Mouse (Mus musculus): ENCODE results near the gene Cap2. TPM values are rescaled to one million over a fixed set of nuclear protein-coding genes. Genes with fewer than 3 reads are reported as not detected.

Gene Cap2
- polyA plus RNA-seq, 1 experiment from 2014 or later, result 6.6 TPM

GRCm38 (mm10) chr13:46653671-46654070 is 152.0 kb downstream of the Cap2 start:
- DNase-seq (ENCODE audit: low spot score) (no peak), ATAC-seq (ENCODE audit: low FRiP score, low TSS enrichment) (no peak)
- H3K27me3 ChIP-seq (ENCODE audit: control insufficient read depth, insufficient read depth, low read length), result no peaks in the 10 kb centered on the region
- H3K27ac ChIP-seq (replicated peaks), result no peak overlapping the region
- H3K9ac ChIP-seq (ENCODE audit: low read length), result no peak overlapping the region
- whole genome bisulfite sequencing, result 57% methylated on average over 4 of the region's 4 CpGs
- H3K4me1 ChIP-seq (replicated peaks; ENCODE audit: control insufficient read depth, insufficient read depth), result no peaks in the 10 kb centered on the region
- no peak for TF ChIP-seq EP300 (optimal IDR thresholded peaks at IDR 0.05)
- TF ChIP-seq CTCF (IDR thresholded peaks at IDR 0.05; ENCODE audit: low read depth), result no peak
- H3K9me3 ChIP-seq (ENCODE audit: control insufficient read depth, low read length), result no peaks in the 10 kb centered on the region
- H3K36me3 ChIP-seq (ENCODE audit: control insufficient read depth, insufficient read depth, low read length), result no peaks in the 10 kb centered on the region
- no peak overlapping the region for H3K4me2 ChIP-seq (replicated peaks; ENCODE audit: low read depth)
- no peak overlapping the region for H3K4me3 ChIP-seq (ENCODE audit: low read depth, low read length)

- no peak overlapping the region for H3K9ac ChIP-seq (ENCODE audit: low read length)
- 89% methylated on average over 5 of the region's 5 CpGs for WGBS
- ATAC-seq (ENCODE audit: low FRiP score, low TSS enrichment), result no peak
- H3K36me3 ChIP-seq (ENCODE audit: control insufficient read depth, insufficient read depth, low read length), result no peaks in the 10 kb centered on the region
- H3K27ac ChIP-seq (replicated peaks), result no peak overlapping the region
- H3K4me2 ChIP-seq (replicated peaks; ENCODE audit: low read depth), result no peak overlapping the region
- no peak for TF ChIP-seq EP300 (optimal IDR thresholded peaks at IDR 0.05)
- TF ChIP-seq CTCF (IDR thresholded peaks at IDR 0.05; ENCODE audit: low read depth), result no peak
- no peak overlapping the region for H3K4me3 ChIP-seq (ENCODE audit: low read depth, low read length)
- no peaks in the 10 kb centered on the region for H3K4me1 ChIP-seq (replicated peaks; ENCODE audit: control insufficient read depth, insufficient read depth)
- H3K9me3 ChIP-seq (ENCODE audit: control insufficient read depth, low read length), result no peaks in the 10 kb centered on the region
- H3K27me3 ChIP-seq (ENCODE audit: control insufficient read depth, insufficient read depth, low read length), result no peaks in the 10 kb centered on the region
- DNase-seq (ENCODE audit: low spot score), result no peak
These were observed 152.9 kb downstream of the Cap2 start for GRCm38 (mm10) chr13:46654566-46654965.

DNA sequence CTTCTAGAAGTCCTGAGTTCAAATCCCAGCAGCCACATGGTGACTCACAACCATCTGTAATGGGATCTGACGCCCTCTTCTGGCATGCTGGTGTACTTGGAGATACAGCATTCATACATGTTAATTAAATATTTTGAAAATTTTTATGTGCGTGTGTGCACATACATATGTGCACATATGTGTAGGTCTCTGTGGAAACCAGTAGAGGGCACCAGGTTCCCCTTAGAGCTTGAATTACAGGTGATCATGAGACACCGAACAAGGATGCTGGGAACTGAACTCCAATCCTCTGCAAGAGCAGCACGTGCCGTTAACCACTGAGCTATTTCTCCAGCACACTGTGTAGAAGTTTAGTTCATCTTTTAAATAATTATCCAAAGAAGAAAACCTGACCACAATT is 157.6 kb downstream of the Cap2 start:
- Histone ChIP-seq H3K27me3 (ENCODE audit: control insufficient read depth, insufficient read depth, low read length) (no peaks in the 10 kb centered on the region), H3K4me1 (replicated peaks; ENCODE audit: control insufficient read depth, insufficient read depth) (no peaks in the 10 kb centered on the region), H3K36me3 (ENCODE audit: control insufficient read depth, insufficient read depth, low read length) (no peaks in the 10 kb centered on the region), H3K9me3 (ENCODE audit: control insufficient read depth, low read length) (no peaks in the 10 kb centered on the region), H3K27ac (replicated peaks) (no peak overlapping the region), H3K4me2 (replicated peaks; ENCODE audit: low read depth) (no peak overlapping the region), H3K9ac (ENCODE audit: low read length) (no peak overlapping the region), H3K4me3 (ENCODE audit: low read depth, low read length) (no peak overlapping the region)
- DNase-seq (ENCODE audit: low spot score) (no peak), ATAC-seq (ENCODE audit: low FRiP score, low TSS enrichment) (no peak)
- WGBS, result 86% methylated on average over 5 of the region's 5 CpGs
- TF ChIP-seq EP300 (optimal IDR thresholded peaks at IDR 0.05), result no peak
- TF ChIP-seq CTCF (IDR thresholded peaks at IDR 0.05; ENCODE audit: low read depth), result peak; percentile 21

DNA sequence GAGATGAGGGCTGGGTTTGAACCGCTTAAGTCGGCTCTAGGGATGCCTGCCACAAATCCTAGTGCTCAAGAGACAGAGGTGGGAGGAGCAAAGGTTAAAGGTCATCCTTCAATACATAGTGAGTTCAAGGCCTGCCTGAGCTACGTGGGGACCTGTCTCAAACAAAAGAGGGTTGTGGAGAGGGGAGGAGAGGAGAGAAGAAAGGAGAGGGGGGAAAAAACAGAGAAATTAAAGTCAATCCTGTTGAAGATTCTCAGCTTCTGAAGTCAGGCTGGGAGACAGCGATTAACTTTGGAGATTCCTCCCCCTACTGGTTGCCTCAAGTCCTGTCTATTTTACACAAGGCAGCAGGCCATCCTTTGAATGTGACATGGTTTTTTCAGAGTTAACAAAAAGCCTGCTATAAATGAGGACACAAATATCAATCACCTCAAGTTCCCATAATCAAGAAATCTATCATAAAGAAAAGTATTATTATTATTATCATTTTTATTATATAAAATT is 161.9 kb downstream of the Cap2 start:
- Histone ChIP-seq H3K4me3 (ENCODE audit: low read depth, low read length) (no peak overlapping the region), H3K36me3 (ENCODE audit: control insufficient read depth, insufficient read depth, low read length) (no peaks in the 10 kb centered on the region), H3K4me2 (replicated peaks; ENCODE audit: low read depth) (no peak overlapping the region), H3K4me1 (replicated peaks; ENCODE audit: control insufficient read depth, insufficient read depth) (no peaks in the 10 kb centered on the region), H3K27ac (replicated peaks) (no peak overlapping the region), H3K9me3 (ENCODE audit: control insufficient read depth, low read length) (no peaks in the 10 kb centered on the region), H3K9ac (ENCODE audit: low read length) (no peak overlapping the region), H3K27me3 (ENCODE audit: control insufficient read depth, insufficient read depth, low read length) (no peaks in the 10 kb centered on the region)
- 38% methylated on average over 4 of the region's 4 CpGs for WGBS
- no peak for TF ChIP-seq EP300 (optimal IDR thresholded peaks at IDR 0.05)
- peak; percentile 79 for TF ChIP-seq CTCF (IDR thresholded peaks at IDR 0.05; ENCODE audit: low read depth)
- DNase-seq (ENCODE audit: low spot score), result no peak
- no peak for ATAC-seq (ENCODE audit: low FRiP score, low TSS enrichment)

DNA sequence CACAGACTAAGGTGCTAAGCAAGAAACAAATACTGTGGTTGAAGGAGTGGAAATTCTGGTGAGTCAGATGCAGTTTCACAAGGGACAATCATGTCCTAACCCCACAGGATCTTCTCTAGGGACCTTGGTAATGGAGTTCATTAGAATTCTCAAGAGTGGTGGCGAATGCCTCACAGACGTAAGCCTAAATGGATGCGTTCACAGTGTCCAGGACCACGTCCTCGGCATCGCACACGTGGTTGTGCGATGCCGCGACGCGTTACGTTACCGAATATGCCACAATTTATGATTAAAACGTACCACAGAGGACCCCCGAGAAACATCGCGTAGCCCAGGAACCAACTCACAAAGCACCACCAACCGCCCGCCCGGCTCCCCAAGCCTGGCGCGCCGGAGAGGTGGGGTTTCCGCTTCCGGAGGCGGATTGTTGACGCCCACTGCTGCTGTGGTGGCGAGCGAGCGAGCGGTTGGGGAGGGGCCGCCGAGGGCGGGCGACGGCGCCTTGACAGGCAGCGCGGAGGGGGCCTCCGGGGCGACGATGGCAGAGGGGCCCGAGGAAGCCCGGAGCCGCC is 167.5 kb downstream of the Cap2 start, which contains the start of gene Fam8a1:
Gene Fam8a1, plus strand, starts transcription at position 475 of the 572 bp plus-strand sequence.
- peak; percentile 96 for ATAC-seq (ENCODE audit: low FRiP score, low TSS enrichment)
- Histone ChIP-seq H3K36me3 (ENCODE audit: control insufficient read depth, insufficient read depth, low read length) (0 out of 2 replicates have a peak, but pooled peaks cover 3% of the 10 kb centered on the region), H3K27ac (replicated peaks) (peak within 1 kb of the TSS; percentile 85), H3K4me3 (ENCODE audit: low read depth, low read length) (peak within 1 kb of the TSS; percentile 96), H3K4me2 (replicated peaks; ENCODE audit: low read depth) (peak within 1 kb of the TSS; percentile 86), H3K27me3 (ENCODE audit: control insufficient read depth, insufficient read depth, low read length) (no peaks in the 10 kb centered on the region), H3K9ac (ENCODE audit: low read length) (peak within 1 kb of the TSS; percentile 91), H3K9me3 (ENCODE audit: control insufficient read depth, low read length) (no peaks in the 10 kb centered on the region), H3K4me1 (replicated peaks; ENCODE audit: control insufficient read depth, insufficient read depth) (no peaks in the 10 kb centered on the region)
- TF ChIP-seq EP300 (optimal IDR thresholded peaks at IDR 0.05), result no peak
- TF ChIP-seq CTCF (IDR thresholded peaks at IDR 0.05; ENCODE audit: low read depth), result peak; percentile 1; the same call in 1 of the 2 replicates
- WGBS, result 1% methylated on average over 45 of the region's 46 CpGs
- peak; percentile 94 for DNase-seq (ENCODE audit: low spot score)

DNA sequence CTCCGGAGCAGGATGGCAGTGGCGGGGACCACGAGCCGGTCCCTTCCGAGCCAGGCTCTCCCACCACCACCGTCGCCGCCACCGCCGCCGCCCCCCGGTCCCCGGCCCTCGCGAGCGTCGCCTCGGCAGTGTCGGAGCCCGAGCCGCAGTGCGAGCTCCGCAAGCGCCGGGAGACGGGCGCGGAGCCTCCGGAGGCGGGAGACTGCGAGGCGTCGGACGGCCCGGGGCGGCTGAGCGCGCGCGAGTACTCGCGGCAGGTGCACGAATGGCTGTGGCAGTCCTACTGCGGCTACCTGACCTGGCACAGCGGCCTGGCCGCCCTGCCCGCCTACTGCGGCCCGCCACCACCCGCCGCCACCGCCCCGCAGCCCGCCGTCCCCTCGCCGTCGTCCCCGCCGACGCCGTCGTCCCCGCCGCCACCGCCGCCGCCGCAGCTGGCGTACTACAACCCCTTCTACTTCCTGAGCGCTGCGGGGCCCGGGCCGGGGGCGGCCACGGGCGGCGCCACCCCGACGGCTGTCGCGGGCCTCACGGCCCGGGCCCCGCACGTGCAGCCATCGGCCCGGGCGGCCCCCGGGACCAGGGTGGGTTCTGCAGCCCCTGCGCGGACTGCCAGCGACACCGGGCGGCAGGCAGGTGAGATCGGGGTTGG is 168.1 kb downstream of the Cap2 start:
- Histone ChIP-seq H3K27me3 (ENCODE audit: control insufficient read depth, insufficient read depth, low read length) (no peaks in the 10 kb centered on the region), H3K4me2 (replicated peaks; ENCODE audit: low read depth) (peak overlapping the region; percentile 86), H3K27ac (replicated peaks) (peak overlapping the region; percentile 85), H3K9ac (ENCODE audit: low read length) (peak overlapping the region; percentile 91), H3K36me3 (ENCODE audit: control insufficient read depth, insufficient read depth, low read length) (0 out of 2 replicates have a peak, but pooled peaks cover 3% of the 10 kb centered on the region), H3K9me3 (ENCODE audit: control insufficient read depth, low read length) (no peaks in the 10 kb centered on the region), H3K4me3 (ENCODE audit: low read depth, low read length) (peak overlapping the region; percentile 96), H3K4me1 (replicated peaks; ENCODE audit: control insufficient read depth, insufficient read depth) (no peaks in the 10 kb centered on the region)
- DNase-seq (ENCODE audit: low spot score), result peak; percentile 49
- 0% methylated on average over 30 of the region's 96 CpGs for WGBS
- peak; percentile 65 for ATAC-seq (ENCODE audit: low FRiP score, low TSS enrichment)
- TF ChIP-seq EP300 (optimal IDR thresholded peaks at IDR 0.05), result no peak
- peak; percentile 43 for TF ChIP-seq CTCF (IDR thresholded peaks at IDR 0.05; ENCODE audit: low read depth)
